Mouse (Mus musculus) kidney, adult 9 months (tissue): ENCODE measurements at regions not wholly inside any gene's neighbourhood (a gene's known extent, or its start where the extent isn't known, plus 50 kb on each side); places are given as distances from the start of the nearest gene placed in this dataset.

Experiments
- DNase-seq: peaks from one replicate; pipeline ENCODE4 v3.0.0; 2022

DNA sequence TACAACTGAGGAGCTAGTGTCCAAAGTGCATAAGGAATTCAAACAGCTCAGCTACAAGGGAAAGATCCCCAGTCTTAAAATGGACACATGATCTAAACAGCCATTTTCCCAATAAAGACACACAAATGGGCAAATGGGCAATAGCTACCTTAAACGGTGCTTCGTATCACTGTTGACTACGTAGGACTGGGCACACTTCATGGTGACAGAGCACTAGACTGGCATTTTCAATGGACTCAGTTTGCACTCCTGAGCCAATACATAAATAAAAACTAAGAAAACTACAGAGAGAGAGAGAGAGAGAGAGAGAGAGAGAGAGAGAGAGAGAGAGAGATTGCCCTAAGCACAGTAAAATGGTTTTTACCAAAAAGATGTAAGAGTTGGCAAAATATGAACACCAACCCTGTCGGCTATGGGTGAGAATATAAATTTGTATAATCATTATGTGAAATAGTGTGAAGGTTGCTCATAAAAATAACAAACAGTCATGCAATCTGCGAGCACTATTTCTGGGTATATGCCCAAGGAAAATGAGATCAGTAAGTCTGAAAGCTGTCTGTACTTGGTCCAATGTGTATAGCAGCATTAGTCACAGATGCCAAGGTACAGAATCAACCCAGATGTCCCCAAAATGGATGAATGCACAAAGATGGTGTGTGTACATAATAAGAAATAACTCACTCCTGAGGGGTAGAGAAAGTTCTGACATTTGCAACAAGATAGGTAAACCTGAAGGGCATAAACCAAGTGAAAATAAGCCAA is 312.9 kb upstream of the Clec14a start:
- no peak for DNase-seq

DNA sequence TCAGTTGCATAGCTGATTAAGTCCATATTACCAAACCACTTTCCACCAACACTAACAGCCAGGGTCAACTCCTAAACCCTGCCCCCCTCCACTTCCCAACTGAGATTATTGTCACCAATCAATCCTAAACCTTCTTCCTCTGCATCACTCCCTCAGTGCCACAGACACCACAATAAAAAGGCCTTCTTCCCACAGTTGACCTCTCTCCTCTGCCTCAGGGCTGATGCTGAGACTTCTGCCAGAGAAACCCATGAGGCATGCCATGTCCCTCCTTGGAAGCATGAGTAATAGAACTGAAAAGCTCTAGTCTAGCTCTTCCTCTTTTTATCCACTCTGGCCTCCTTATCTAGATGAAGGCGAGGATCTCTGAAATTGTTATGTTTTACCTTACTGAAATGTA is 300.0 kb upstream of the Clec14a start:
- DNase-seq, result no peak

DNA sequence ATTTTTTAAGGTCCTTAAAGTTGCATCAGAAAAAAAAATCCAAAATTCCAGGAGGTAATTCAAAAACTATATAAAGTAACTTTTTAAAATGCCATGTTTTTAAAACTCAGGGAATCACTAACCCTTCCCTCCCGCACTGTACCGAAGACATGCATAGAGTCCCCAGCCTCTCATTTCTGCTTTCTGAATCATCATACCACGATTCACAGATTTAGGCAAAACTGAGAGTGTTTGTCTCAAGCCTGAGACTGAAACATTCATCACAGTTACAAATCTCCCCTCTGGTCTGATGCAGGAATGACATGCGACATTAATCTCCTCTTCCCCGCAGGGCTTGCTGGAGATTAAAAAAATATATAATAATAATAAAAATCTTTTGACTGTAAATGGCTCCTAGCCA is 291.8 kb upstream of the Clec14a start:
- DNase-seq, result no peak

DNA sequence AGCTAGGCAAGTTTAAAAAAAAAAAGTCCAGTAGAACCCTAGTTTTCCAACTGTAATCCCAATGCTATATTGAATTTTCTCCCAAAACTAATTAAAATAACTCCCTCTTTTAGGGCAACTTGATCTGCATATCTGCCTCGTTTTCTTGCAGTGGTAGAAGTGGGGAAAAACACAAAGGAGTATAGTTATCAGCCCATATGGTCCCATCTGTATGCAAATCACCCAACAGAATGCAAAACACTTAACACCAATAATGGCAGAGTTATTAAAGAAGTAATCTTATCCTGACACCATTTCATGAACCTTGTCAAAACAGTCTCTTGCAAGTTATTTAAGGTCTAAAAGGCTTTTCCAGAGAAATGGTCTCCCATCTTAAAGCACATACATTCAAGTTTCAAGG is 290.7 kb upstream of the Clec14a start:
- no peak for DNase-seq

DNA sequence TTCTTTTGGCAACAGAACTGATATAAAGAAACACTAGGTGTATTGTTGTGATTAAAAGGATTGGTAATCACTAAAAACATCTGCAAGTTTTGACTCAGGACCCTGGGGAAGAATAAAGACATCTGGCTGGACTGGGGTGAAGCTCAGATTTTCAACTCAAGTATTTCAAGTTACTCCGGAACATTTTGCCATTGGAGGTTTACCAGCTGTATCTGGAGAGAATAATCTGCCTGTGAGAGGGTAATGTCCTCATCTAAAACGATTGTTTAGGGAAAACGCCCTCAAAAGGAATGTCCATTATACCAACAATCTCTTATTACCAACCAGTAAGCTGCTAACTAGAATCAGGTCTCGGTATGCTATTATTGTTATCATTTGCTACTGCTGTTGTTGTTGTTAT is 288.2 kb upstream of the Clec14a start:
- no peak for DNase-seq

DNA sequence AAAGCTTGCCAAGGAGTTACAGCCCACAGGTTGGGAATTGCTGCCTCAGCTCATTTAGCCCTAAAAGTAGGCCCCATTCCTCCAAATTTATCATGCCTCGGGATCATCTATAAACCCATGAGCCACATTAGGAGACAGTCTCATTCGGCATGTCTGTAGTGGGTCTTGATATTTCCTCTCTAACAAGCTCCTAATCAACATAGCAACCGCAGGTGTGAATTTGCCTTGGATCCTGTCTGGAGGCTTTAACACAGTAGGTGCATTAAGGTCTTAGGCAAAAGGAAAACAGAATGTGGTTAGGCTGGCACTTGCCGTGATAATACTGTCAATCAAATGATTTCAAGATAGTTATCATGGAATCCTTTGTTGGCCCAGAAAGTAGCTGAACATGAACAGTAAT is 287.7 kb upstream of the Clec14a start:
- no peak for DNase-seq

DNA sequence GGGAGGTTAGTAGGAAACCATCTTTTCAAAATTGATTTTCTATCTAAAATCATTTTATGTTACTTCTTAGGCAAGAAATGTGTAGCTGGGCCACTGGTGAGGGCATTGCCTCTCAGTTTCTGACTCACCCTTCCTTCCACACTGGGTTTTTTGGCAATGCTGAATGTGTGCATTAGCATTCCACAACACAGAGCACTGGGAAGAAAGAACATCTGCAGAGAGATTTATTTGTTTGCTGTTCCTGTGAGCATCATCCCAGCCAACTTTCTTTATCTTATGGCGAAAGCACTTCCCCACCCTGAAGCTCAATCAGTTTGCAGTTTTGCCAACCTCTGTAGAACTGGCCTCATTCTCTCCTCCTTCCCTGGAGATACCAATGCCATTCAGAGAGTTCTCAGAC is 287.0 kb upstream of the Clec14a start:
- no peak for DNase-seq

DNA sequence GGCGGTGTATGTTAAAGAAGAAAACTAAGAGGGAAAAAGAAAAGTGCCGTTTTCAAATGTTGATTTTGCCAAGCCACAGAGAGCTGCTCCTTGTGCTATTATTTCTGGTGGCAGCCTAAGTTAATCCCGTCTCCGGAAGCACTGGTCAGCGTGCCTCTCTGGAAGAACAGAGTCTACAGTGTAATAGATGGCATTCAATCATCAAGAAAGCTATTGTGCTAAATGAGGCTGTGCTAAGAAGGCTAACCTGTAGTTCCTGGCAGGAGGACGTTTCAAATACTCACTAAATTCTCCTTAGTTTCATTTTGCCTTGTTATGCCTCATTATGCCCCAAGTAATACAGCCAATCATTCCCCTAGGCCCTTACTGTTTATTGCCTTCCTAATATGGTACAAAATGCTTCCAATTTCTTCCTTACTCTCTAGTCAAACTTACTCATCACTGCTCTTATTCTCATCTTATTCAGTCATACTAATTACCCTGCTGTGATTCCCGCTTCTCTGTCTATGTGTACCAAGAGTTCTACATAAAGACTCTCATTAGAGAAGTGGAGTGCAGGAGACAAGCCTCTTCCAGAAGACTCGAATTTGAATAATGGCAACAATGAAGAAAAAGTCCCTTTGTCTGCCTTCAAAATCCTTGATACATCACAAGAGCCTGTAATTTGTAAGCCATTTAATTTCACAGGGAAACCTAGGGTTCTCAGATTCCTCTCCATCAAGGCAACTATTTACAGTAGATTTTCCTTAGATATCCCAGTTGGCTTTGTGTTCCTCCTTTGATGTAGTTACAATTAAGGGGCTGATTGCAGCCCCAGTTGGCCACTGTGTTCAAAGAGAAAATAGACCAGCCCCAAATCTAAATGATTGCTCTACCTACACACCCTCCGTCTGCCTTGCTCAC is 282.0 kb upstream of the Clec14a start:
- DNase-seq, result no peak

DNA sequence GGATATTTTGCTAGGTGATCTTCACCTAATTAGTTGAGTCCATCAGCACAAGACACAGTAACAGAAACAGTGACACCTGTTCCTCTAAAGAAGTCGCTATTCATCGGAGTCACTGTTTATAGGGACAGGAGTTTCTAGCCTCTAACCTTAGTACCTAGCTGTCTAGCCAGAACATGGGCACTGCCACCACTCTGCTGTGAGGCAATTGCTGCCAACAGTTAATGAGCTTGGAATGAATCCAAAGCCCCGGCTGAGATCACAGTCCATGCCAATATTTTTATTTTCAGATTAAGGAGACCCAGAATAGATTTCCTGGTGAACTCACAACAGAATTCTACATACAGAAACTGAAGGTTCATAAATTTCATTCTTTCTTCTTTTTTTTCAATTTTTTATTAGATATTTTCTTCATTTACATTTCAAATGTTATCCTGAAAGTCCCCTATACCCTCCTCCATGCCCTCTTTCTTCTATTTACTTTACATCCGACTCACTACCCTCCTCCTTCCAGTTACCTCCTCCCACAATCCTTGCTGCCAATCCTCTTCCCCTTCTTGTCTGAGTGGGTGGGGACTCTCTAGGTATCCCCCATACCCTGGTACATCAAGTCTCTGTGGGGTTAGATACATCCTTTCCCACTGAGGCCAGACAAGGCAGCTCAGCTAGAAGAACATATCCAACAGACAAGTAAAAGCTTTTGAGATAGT is 276.9 kb upstream of the Clec14a start:
- DNase-seq, result peak; percentile 45

DNA sequence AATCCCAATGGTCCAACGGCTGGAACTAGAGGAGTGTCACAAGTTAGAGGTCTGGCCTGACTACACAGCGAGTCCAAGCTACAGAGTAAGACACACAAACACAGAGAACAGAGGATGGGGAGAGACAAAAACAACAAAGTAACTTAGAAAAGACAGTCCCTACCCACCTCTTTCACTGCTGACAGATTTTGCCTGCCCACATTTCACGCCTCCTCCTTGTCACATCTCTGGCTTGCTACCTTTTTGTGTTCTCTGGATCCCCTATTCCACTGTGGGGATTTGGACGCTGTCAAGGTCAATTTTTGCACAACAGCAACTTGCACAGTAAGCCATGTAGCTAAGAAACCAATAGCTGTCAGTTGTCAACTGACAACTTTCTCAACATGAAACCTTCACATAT is 275.8 kb upstream of the Clec14a start:
- DNase-seq, result no peak

DNA sequence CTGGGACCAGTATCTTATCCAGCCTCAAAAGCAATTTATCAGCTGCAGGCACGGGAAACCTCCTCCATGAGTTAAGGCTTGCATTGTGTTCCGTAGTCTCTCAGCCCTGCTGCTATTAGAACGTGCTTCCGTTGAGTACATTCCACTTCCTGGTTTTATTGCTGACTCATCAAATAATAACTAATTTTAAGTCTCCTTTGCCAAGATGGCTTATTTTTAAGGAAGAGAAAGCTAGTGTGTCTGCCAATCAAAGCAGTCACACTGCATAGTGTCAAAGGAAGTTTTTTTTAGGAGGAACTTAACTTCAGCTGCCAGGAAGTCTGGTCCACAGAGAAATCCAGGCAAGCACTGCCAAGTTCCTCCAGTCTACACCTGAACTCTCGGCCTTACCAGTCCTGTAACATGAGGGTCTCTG is 269.2 kb upstream of the Clec14a start:
- DNase-seq, result peak; percentile 7

DNA sequence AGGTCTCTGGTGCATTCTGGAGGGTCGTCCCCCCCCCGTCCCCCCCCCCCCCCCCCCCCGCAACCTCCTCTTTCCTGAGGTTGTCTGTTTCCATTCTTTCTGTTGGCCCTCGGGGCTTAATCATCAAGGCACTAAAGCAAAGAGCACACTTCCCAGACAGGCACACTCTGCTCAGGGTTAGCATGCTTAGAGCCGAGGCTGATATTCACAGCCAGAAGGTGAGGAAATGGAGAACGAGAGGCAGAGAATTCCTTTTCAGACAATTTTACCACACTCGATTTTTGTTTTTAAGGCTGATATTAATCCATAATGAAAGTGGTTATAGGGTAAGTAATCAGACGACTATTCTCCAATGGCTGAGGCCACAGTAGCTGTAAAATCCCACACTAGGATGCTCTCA is 268.7 kb upstream of the Clec14a start:
- no peak for DNase-seq

DNA sequence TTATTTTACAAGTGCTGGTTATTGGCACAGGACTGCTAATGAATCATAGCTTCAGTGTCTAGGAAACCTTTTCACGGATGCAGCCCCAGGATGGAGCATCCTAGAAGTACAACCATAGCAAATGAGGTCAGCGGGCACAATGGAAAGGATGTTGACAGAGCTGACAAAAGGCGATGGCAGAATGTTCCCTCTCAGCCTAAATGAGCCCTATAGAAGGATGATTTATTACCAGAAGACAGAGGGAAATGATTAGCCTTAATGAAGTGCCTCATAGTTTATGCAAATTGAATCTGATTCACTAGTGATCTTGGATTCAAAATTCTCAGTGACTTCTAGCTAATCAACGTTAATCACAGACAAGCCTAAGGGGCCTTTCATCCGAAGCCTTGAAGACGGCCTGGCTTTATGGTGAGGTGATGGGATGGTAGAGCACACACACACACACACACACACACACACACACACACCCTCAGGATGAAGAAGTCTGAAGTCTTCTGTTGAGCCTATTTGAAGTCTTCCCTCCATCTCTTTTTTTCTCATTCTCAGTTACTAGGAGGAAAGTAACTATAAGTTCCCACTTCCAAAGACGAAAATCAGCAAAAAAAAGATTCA is 267.4 kb upstream of the Clec14a start:
- no peak for DNase-seq

DNA sequence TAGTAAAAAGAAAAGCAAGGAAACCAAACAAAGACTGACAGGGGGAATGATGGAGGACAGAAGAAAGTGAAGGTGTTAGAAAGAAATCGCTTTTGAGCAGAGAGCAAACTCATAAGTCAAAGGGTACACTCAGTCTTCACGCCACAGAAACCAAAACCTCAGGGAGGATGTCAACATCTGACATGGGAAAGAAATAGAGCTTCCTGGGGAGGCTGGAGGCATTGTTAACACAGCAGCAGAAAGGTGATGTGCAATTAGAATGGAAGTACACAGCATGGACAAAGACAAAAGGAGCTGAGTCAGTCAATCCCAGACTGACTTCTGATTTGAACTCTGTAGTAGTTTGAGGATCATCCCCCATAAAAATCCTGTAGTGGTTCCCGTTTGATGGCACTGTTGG is 261.2 kb upstream of the Clec14a start:
- DNase-seq, result no peak

DNA sequence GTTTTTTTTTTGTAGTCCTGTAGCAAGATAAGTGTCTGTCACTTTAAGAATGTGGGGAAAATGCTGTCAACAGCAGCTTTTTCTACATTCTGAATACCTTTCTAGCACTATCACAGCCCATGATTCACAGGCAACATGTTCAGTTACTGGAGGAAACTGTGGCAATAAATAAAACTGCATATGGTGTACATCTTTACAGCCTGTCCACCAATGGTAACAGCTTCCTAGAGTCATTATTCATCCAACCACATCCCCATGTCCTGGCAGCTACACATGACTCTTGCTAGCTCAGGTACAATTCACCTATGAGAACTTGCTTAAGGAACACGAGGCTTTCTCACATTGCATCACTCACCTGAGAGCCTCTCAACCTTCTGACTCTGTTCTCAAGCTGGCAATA is 247.7 kb upstream of the Clec14a start:
- no peak for DNase-seq

DNA sequence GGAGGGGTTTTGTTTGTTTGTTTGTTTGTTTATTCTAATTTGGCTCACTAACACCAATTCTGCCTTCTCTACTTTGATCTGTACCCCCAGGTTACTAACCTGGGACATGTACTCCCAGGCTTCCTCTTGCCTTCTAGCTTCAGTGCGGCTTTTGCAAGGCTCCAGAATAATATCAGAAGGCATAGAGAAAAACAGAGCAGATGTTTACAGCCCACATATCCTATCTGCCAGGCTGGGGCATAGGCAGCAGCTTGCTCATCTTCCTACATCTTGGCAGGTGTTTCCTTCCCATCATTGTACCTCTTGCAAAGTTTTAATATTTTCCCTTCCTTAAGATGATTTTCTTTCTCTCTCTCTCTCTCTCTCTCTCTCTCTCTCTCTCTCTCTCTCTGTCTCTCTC is 244.9 kb upstream of the Clec14a start:
- DNase-seq, result no peak

DNA sequence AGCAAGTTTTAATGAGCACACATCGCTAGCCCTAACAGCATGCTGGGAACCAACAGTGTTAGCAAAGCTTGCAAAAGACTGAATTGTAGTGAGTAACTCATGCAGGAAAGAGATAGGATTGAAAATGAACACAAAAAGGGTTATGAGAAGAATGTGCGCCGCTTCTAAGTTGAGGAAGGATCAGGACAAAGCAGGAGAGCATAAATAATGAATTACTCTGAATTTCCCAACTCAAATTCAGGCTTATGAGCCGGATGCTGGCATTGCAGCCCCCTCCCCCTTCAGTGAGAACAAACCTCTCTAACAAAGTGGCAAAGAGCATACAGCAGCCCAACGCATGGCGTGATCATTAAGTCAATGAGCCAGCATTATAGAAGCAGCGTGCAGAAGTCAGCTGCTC is 243.6 kb upstream of the Clec14a start:
- DNase-seq, result no peak

DNA sequence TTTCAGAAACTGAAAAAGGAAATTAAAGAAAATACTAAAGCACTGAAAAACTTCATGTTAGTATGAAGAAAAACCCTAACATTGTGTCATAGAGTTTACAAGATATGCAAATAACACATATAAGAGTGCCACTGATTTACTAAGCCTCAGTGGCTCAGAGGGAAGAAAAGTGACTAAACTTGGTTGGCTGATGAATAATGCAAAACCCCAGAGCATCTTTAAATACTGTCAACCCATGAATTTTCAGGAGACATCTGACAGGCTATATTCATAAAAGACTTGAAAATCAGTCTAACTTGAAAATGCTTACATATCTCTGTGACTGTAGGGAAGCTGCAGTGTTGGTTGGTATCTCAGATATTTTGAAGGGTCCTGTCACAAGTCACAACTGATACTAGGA is 235.2 kb upstream of the Clec14a start:
- no peak for DNase-seq

DNA sequence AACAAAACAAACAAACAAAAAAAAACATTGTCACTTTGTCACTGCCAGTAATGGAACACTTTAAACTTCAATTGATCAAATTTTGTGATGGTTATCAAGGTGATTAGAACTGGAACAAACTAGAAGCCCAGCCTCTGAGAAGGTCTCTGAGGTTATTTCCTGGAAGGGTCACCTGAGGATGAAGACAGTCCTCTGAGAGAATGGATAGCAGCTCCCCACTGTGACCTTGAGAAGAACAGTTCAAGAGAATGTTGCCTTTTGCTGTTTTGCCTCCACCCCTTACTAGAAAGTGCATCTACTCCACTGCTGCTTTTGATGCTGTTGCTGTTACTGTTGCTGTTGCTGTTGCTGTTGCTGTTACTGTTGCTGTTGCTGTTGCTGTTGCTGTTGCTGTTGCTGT is 205.1 kb upstream of the Clec14a start:
- no peak for DNase-seq

DNA sequence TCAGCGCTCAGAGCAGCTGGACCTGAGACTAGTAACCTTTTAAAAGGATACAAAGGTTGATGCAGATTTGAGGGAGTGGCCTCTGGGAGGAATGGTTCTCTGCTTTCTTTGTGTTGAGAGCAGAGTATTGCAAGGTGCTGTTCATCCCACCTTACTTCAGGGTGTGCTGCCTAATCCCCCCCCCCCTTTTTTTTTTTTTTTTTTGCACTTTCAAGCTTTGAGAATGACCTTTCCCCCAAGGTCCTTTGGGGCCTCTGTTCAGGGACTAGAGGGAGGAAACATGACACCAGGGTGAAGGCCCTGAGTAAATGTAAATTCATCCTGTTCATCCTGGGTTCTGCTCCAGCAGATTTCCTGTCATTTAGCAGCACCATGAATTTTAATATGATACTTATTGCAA is 204.4 kb upstream of the Clec14a start:
- DNase-seq, result no peak

DNA sequence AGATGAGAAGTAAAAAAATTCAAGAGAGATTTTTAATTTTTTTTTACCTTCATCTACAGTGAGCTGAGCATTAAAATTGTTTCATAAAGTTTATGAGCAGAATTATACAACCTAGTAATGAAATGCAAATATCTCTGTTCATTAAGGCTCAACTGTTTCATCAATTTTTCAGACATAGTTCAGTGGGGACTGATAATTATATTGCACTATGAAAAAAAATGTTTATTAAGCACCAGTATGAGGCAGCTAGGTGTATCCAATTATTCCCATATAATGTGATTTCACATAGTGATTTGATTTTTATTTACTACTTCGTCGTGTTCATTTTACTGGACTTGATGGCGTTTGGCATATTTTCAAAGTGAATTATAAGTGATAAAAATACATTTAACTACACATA is 191.4 kb upstream of the Clec14a start:
- no peak for DNase-seq

DNA sequence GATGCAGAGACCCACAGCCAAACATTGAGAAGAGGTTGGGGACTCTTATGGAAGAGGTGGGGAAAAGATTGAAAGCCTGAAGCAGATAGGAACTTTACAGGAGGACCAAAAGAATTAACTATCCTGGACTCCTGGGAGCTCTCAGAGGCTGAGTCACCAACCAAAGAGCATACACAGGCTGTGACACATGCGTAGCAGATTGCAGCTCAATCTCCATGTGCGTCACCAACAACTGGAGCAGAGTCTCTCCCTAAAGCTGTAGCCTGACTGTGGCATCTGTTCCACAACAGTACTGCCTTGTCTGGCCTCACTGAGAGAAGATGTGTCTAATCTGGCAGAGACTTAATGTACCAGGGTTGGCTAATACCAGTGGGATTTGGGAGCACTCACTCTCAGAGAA is 185.7 kb upstream of the Clec14a start:
- DNase-seq, result no peak

DNA sequence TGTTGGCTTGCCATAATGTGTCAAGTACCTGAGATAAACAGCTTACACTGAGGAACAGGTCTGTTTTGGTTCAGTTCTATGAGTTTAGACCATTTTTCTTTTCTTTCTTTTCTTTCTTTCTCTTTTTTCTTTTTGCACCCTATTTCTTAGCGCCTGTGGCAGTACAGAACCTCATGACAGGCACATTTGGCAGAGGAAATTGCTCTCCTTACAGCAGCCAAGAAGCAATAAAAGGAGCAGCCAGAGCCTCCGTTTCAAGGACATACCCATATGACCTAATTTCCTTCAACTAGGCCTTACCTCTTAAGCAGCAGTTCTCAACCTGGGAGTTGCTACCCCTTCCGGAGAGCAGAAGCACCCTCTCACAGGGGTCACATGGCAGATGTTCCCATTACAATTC is 173.9 kb upstream of the Clec14a start:
- DNase-seq, result no peak
